In the genomic region with DNA sequence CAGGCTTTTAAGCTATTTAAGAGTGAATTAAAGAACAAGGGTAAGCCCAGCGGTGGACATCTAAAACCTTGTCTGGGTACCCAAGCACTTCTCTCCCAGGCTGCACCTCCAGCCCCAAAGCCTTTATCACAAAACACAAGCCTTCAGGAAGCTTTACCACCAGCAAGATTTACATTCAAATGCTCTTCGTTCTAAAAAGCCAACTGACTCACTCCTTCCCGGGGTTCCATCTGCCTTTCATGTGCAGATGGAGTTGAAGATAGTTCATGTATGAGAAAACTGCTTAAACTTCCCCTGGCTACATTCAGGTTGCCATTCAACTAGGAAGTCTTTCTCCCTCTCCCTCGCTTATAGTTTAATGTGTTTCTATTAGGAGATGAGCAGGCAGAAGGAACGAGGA, we compare ENCODE assay signal across 20 mouse cellular contexts.
"Had no signal": no experiment of that assay in that cellular context is flagged by ENCODE, and none has a peak within 500 bp of the region (broad histone marks: within the 10 kb centered on the region; RNA-seq: fewer than 3 reads in every experiment).

No protein-coding gene starts in this region.

- DNase-seq: kidney, adult 11 months; kidney, adult 8-10 months; kidney, postnatal 10 days; kidney, postnatal 36 days; liver; lung, adult 18-20 months; lung, postnatal 10 days; lung, postnatal 4 days; midbrain, embryonic 14.5 days; right cerebral cortex, postnatal 25 days; spleen, adult 18-20 months; thymus, postnatal 36 days had no signal

- H3K27ac ChIP-seq: kidney, embryonic 15.5 days; limb, embryonic 10.5 days; limb, embryonic 13.5 days; liver, embryonic 12.5 days; liver, embryonic 15.5 days; lung, embryonic 15.5 days; midbrain, embryonic 10.5 days; stomach, embryonic 15.5 days had no signal

- H3K4me3 ChIP-seq: kidney, embryonic 15.5 days; limb, embryonic 10.5 days; limb, embryonic 13.5 days; liver, embryonic 12.5 days; liver, embryonic 15.5 days; lung, embryonic 15.5 days; midbrain, embryonic 10.5 days; stomach, embryonic 15.5 days had no signal

- ATAC-seq: liver, embryonic 12.5 days had no signal
